Mouse (Mus musculus): ENCODE measurements around the gene Bco1.

DNA sequence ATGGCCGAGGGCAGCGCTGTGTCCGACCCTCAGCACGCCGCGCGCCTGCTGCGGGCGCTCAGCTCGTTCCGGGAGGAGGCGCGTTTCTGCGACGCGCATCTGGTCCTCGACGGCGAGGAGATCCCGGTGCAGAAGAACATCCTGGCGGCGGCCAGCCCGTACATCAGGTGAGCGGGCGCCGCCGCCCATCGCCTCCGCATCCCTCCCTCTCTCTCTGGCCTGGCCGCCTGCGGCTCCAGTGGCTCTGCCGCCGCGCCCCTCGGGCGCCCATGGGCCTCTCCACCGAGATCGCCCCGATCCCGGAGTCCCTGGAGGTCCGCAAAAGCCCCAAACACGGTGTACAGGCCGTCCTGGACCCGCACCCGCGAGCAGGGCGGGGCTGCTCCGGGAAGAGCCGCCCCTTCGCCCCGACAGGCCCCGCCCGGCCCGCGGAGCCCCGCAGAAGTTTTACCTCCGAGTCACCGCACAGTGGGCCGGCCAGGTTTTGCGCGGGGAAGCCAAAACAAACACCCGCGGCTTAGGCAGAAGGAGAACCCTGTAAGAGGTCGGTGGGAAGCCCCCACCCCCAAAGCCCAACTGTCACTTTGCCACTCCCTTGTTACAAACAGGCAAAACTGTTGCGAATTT, 62.6 kb downstream of the Bco1 start, which contains the start of gene Gan:
- TF ChIP-seq CTCF (IDR thresholded peaks at IDR 0.05) (0 out of 2 replicates have a peak, but pooled peaks have one; percentile 4), POLR2A (IDR thresholded peaks at IDR 0.05; ENCODE audit: insufficient read depth, low read depth, low read length) (no peak)

All from heart, adult 2 months (tissue).